Mouse (Mus musculus) brain, embryonic 14.5 days (tissue): ENCODE results near the gene Rreb1.

ENCODE experiments used
- CTCF ChIP-seq: fragments of 200-500 bp; IDR thresholded peaks from 2 replicates; pipeline ENCODE4 v1.5.1; 2012; ENCODE audit warnings: inconsistent platforms, mild to moderate bottlenecking, moderate library complexity, borderline replicate concordance; ENCODE audit not compliant: insufficient read depth, insufficient read length; ENCODE audit errors: extremely low read depth
- POLR2A ChIP-seq: fragments of 200-500 bp; IDR thresholded peaks from 2 replicates; pipeline ENCODE4 v1.6.1; 2012; ENCODE audit warnings: mild to moderate bottlenecking, inconsistent platforms, borderline replicate concordance; ENCODE audit not compliant: poor library complexity, insufficient read depth, insufficient read length, severe bottlenecking; ENCODE audit errors: extremely low read depth

GRCm38 (mm10) chr13:37903036-37903435 lies 124.8 kb downstream of the Rreb1 start:
- TF ChIP-seq POLR2A (no peak), CTCF (no peak)
